Mouse (Mus musculus) right cerebral cortex, postnatal 4 days (tissue): ENCODE data around the gene Gm49405.

Experiments used
- DNase-seq: peaks from one replicate; pipeline ENCODE4 v3.0.0-alpha.2; 2022

Gm49405 gene

GRCm38 (mm10) chr19:4054613-4055012 lies 54.2 kb downstream of the Gm49405 start:
- no peak for DNase-seq
